Mouse (Mus musculus) layer of hippocampus, adult 11-12 months (tissue): ENCODE data around the gene Tubg2.
"Not testable (repeated sequence)": the region's sequence is repeated elsewhere in the genome, so short reads cannot be mapped to it uniquely, and the experiment has no call there.

Source experiments
- DNase-seq: peaks from one replicate; pipeline ENCODE4 v3.0.0; 2022; ENCODE audit warnings: low spot score

Gene Tubg2

GRCm38 (mm10) chr11:101155728-101156371 lies at the start of gene Tubg2:
Tubg2 (plus strand) TSS chr11:101155907.
- peak; percentile 76 for DNase-seq

GRCm38 (mm10) chr11:101109351-101109750 lies 46.4 kb upstream of the Tubg2 start:
- no peak for DNase-seq

- no peak for DNase-seq
These were observed 45.0 kb upstream of the Tubg2 start for GRCm38 (mm10) chr11:101110708-101111107.

- DNase-seq: no peak
These were observed 44.5 kb upstream of the Tubg2 start for GRCm38 (mm10) chr11:101111178-101111577.

GRCm38 (mm10) chr11:101112186-101112585 lies 43.5 kb upstream of the Tubg2 start:
- DNase-seq: no peak

- no peak for DNase-seq
These were observed 40.1 kb upstream of the Tubg2 start for GRCm38 (mm10) chr11:101115564-101115963.

- no peak for DNase-seq
These were observed 37.6 kb upstream of the Tubg2 start for GRCm38 (mm10) chr11:101118105-101118504.

- no peak for DNase-seq
These were observed 36.5 kb upstream of the Tubg2 start for GRCm38 (mm10) chr11:101119131-101119760.

- peak; percentile 100 for DNase-seq
These were observed 35.8 kb upstream of the Tubg2 start, which contains the start of the genes Retreg3 and Tubg1 for GRCm38 (mm10) chr11:101119761-101120544. Retreg3 (minus strand) TSS chr11:101119893. Tubg1 (plus strand) TSS chr11:101119938.

GRCm38 (mm10) chr11:101120545-101121188 lies 35.0 kb upstream of the Tubg2 start:
- no peak for DNase-seq

GRCm38 (mm10) chr11:101124494-101124893 lies 31.2 kb upstream of the Tubg2 start:
- DNase-seq: not testable (repeated sequence)

- not testable (repeated sequence) for DNase-seq
These were observed 30.7 kb upstream of the Tubg2 start for GRCm38 (mm10) chr11:101125008-101125407.

- DNase-seq: no peak
These were observed 28.6 kb upstream of the Tubg2 start for GRCm38 (mm10) chr11:101127075-101127474.

- no peak for DNase-seq
These were observed 26.6 kb upstream of the Tubg2 start for GRCm38 (mm10) chr11:101128996-101129577.

GRCm38 (mm10) chr11:101130056-101130756 lies 25.5 kb upstream of the Tubg2 start:
- DNase-seq: no peak

- DNase-seq: no peak
These were observed 24.5 kb upstream of the Tubg2 start for GRCm38 (mm10) chr11:101131187-101131586.

- DNase-seq: no peak
These were observed 24.0 kb upstream of the Tubg2 start for GRCm38 (mm10) chr11:101131701-101132100.

- no peak for DNase-seq
These were observed 22.7 kb upstream of the Tubg2 start for GRCm38 (mm10) chr11:101133037-101133436.

GRCm38 (mm10) chr11:101134217-101134865 lies 21.4 kb upstream of the Tubg2 start:
- no peak for DNase-seq

GRCm38 (mm10) chr11:101137000-101137399 lies 18.7 kb upstream of the Tubg2 start:
- DNase-seq: no peak
